Mouse (Mus musculus): ENCODE measurements around the gene Sec63.

DNA sequence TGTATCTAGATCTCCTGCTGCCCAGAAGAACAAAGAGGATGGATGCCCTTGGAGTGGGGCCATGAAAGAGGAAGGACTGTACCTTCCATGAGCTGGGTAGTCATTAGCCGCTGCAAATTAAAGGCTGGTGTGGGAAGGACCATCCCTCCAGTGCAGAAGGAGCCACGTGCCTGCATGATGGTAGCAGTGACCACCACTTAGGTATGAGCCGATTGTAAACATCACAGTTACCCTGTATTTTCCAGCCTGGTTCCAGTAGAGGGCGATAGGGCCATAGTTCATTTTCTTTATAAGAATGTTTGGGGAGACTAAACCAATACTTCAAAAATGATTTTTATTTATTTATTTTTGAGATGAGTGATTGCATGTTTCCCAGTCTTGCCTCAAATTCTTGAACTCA is 71.4 kb downstream of the Sec63 start:
- TF ChIP-seq CTCF (IDR thresholded peaks at IDR 0.05) (peak; percentile 67), EP300 (IDR thresholded peaks at IDR 0.05; ENCODE audit: insufficient read depth, low read depth, low read length) (no peak), POLR2A (IDR thresholded peaks at IDR 0.05; ENCODE audit: insufficient read depth, low read depth, low read length) (no peak)
